Mouse (Mus musculus): ENCODE results near the gene Btbd16.
A peak's percentile ranks its signal among the peaks of the same experiment; 100 is the strongest.

Btbd16 gene

DNA sequence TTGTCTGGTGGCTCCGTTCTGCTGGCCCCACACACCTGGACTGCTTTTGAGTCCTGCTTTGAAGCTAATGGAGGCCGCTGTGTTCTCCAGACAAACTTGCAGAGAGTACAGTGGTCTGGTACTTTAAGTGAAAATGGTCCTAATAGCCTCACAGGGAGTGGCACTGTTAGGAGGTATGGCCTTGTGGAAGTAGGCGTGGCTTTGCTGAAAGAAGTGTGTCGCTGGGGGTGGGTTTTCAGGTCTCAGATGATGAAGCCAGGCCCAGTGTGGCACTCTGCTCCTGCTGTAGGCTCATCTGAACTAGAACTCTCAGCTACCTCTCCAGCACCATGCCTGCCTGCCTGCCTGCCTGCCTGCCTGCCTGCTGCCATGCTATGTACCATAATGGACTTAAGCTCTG lies 5.7 kb upstream of the Btbd16 start:
- no peak for DNase-seq (ENCODE audit: extremely low read depth, low read depth, low spot score)

DNA sequence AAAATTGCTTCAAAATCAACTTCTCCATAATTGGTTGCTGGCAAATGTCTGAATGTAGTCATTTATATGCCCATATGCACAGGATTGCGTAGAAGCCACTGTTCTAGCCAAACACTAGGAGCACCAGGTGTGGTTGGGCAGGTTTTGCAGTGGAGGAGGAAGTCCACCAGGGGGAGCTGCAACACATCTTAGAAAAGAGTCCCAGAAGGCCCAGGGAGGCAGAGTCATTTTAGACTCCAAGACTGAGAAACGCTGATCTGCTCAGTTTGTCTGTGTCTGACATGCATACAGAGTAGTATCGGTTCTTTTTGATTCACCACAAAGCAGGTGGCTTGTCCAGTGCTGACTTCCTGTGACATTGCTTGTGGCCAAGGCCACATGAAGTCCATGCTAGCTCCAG lies 3.2 kb upstream of the Btbd16 start:
- no peak for DNase-seq (ENCODE audit: extremely low read depth, low read depth, low spot score)

DNA sequence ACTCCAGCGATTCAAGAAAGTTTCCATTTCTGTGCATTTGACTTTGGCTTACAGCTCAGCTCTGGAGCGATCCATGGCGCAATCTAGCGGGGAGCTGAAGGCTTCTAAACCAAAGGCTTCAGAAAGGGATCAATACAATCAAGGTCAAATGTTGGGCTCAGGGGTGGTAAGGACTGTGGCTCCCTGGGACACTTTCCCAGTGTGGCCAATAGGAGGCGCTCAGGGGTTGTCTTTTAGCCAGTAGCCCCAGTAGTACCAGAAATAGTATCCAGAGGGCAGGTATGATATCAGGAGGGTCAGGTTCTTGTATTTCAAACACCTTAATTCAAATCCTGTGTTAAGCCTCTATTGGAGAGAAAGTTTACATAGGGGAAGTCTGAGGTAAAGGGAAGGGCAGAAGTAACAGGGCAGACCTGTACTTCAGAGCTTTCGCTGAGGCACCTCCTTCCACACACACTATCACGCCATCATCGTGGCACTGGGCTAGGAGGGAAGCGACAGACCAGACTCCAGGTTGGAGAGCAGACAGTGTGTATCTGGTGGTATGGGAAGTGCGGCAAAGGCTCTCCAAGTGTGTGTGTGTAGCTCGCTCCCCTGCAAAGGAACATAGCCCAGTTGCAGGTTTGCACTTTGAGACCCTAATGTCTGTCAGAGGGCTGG lies 568 bp upstream of the Btbd16 start:
- DNase-seq (ENCODE audit: extremely low read depth, low read depth, low spot score), result no peak

DNA sequence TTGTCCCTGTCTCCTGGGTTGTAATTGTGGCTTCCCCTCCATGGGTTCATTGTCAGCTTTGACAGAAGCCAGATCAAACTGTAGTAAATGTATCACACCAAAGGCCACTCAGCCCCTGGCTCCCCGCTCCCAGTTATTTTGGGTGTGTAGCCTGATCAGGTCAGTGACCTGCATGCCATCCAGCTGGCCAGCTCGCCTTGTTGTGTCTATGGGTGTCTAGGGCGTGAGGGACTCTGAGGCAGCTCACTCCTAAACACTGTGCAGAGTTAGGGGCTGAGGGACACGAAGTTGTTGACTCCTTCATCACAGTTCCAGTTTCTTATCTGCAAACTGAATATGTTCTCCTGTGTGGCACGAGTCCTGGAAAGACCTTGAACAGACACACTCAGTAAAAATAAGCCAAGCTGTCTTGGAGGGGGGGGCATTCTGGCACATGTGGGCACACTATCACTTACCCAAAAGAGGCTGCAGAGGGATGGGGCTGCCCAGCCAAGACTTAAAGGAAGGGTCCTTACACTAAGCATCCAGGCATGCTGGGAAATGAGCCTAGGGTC lies 7.1 kb downstream of the Btbd16 start:
- DNase-seq (ENCODE audit: extremely low read depth, low read depth, low spot score), result no peak

- DNase-seq (ENCODE audit: extremely low read depth, low read depth, low spot score), result no peak
Observed at GRCm38 (mm10) chr7:130782501-130783050, 8.7 kb downstream of the Btbd16 start.

DNA sequence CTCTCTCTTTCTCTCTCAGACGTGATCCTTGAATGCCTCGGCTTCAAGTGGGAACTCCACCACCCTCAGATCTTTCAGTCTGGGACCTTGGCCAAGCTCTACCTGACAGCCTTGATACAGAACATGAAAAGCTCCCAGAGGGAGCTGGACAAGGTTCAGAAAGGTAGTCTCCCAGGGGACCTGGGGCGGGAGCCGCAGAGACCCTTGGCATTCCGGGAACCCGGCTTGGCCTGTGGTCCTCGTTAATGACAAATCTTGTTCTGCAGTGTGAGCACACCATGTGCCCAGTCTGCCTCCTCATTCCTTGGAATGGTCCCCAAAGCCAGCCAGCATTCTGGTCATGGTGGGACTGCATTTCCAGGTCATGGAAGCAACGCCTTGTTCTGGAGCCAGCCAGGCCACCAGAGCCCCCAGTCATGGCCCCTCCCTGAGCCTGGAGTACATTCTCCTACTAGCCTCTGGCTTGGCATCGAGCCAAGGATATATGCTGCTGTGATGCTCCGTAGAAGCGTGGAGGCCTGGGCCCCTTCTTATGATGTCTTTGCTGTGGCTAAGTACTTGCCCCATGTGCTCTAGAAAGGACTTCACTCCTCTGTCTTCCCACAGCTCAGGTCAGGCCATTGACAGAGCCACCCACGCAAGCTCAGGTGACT lies 12.2 kb downstream of the Btbd16 start:
- DNase-seq (ENCODE audit: extremely low read depth, low read depth, low spot score), result no peak

DNA sequence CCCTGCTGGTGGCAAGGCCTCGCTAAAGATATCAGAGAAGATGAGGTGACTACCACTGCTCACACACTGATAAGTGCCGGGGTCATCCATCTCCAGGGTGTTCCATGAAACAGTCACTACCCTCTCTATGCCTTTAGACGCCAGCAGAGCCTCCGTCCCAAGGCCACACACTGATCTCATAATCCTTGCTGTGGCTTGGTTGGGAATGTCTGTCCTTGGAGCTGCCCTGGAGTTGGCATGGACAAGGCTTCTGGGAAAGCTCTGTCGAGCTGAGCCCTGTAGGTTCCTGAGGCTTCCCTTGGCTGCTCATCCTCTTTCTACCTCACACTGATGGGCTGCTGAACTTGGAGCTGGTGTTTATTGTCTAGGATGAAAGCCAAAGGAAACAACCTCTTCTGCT lies 12.8 kb downstream of the Btbd16 start:
- peak; percentile 26 for DNase-seq (ENCODE audit: extremely low read depth, low read depth, low spot score)

- DNase-seq (ENCODE audit: extremely low read depth, low read depth, low spot score), result no peak
Observed at GRCm38 (mm10) chr7:130787537-130787936, 13.7 kb downstream of the Btbd16 start.

- no peak for DNase-seq (ENCODE audit: extremely low read depth, low read depth, low spot score)
Observed at GRCm38 (mm10) chr7:130788950-130789349, 15.1 kb downstream of the Btbd16 start.

DNA sequence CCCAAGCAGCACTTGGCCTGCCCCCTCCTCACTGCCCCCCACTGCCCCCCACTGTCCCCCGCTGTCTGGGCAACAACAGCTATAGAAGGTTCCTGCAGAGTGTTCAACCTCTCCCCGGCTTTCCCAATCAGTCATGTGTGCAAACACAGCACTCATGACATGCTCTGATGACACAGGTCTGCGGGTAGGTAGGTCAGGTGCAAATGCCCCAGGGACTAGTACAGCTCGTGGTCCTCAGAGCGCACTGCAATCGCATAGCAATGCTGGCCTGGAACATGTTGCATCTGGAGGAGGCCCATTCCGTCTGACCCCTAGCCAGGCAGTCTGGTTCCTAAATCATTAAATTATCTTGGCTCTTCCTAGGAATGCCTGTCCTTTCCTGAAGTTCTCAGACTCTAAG lies 15.6 kb downstream of the Btbd16 start:
- DNase-seq (ENCODE audit: extremely low read depth, low read depth, low spot score), result no peak

DNA sequence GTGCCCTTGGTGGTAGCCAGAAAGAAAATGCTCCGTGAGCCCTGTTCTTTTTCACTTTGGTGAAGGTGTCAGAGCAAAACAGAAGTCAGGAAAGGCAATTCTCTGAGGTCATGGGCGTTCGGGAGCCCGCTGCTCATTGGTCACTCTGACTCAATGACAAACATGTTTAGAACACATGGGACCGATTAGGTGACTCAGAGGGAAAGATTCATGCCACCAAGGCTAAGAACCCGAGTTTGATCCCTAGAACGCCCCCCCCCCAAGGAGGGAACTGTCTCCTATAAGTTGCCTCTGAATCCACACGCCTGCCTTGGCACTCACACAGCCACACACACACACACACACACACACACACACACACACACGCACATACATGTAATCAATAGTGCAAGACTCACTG lies 19.8 kb downstream of the Btbd16 start:
- no peak for DNase-seq (ENCODE audit: extremely low read depth, low read depth, low spot score)

- DNase-seq (ENCODE audit: extremely low read depth, low read depth, low spot score), result no peak
Observed at GRCm38 (mm10) chr7:130796786-130797185, 22.9 kb downstream of the Btbd16 start.

DNA sequence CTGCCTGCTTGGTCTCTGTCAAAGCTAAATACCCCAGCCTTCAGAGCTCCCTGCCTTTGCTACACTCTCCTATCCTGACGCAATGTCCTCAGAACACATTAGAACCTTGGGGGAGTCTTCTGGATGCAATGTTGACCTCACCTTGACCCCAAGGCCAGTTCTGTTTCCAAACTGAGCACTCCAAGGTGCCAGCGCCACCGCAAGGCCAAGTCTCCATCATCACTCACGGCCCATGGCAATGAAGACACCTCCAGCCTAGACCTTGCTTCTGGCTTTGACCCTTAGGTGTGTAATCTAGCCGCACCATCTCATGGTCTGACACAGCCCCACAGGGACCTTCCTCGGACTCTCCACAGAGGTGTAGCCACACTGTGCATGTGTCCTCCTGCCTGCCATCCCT lies 23.7 kb downstream of the Btbd16 start:
- DNase-seq (ENCODE audit: extremely low read depth, low read depth, low spot score), result no peak

- DNase-seq (ENCODE audit: extremely low read depth, low read depth, low spot score), result no peak
Observed at GRCm38 (mm10) chr7:130799418-130799817, 25.5 kb downstream of the Btbd16 start.

DNA sequence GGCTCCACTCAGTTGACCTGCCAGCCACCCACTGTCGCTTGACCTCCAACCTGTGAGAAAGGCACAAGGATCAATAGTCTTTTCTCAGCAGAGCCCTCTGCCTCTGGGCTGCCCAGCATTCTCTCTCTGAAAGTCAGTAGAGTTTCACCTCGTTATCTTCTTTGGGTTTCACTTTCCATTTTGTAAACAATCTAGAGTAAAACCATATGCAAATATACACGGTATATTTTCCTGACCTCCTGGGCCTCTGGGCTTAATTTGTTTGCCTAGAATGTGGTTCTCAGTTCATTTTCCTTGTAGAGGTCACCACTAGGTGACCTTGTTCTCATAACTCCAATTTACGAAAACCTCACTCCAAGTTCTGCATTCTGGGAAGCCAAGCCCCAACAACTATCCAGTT lies 26.8 kb downstream of the Btbd16 start:
- DNase-seq (ENCODE audit: extremely low read depth, low read depth, low spot score), result no peak

GRCm38 (mm10) chr7:130801811-130802210 lies 27.9 kb downstream of the Btbd16 start:
- DNase-seq (ENCODE audit: extremely low read depth, low read depth, low spot score), result no peak

- DNase-seq (ENCODE audit: extremely low read depth, low read depth, low spot score), result no peak
Observed at GRCm38 (mm10) chr7:130803251-130803825, 29.5 kb downstream of the Btbd16 start.

DNA sequence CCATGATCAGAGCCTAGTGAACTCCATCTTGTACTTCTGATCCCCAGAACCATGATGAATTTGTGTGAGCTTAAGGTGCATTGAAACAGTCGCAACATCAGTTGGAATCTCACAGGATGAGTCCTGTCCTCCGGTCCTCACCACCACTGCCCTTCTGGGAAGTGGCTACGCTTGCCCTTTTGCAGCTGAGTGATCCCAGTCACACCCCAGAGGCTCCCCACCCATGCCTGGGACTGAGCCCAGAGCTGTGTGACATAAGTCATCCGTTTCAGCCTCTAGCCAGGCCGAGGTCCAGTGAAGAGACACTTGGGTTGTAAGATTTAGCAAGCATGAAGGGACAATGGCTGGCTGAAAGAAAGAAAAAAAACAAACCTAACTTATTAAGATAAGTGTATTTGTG lies 31.1 kb downstream of the Btbd16 start:
- no peak for DNase-seq (ENCODE audit: extremely low read depth, low read depth, low spot score)

DNA sequence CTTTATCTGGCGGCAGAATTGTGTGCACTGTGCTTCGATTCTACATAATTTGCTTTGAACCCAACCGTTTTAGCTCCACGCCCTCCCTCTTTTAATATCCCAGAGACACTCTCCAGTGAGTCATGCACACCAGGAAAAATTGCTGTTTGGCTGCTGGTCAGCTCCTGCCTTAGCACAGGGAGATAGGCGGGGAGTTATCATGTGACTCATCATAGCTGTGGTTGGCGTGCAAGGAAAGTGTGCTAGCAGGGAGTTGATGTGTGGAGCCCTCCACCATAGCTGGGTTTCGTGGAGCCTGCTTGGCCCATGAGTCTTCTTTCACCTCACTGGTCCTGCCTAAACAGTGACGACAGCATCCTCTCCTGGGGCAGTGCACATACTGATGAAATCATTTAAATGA lies 33.9 kb downstream of the Btbd16 start:
- DNase-seq (ENCODE audit: extremely low read depth, low read depth, low spot score), result no peak

- no peak for DNase-seq (ENCODE audit: extremely low read depth, low read depth, low spot score)
Observed at GRCm38 (mm10) chr7:130808694-130809093, 34.8 kb downstream of the Btbd16 start.

DNA sequence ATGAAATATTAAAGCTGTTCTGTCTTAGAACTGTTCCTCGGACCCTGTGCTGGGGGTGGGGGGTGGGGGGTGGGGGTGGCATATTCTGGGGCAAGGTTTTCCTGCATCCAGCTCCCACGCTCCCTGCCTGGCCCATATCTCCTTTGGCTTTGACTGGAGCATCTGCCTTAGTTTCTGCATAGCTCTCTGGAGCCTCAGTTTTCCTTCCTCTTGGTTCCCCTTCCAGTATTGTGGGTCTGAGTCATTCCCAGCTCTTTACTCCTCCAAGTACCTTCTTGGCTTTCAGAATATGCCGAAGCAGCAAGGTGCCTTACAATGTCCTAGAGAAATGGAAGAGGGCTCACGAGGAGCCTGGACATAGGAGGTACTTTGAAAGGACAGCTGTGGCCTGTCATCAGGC lies 36.4 kb downstream of the Btbd16 start:
- DNase-seq (ENCODE audit: extremely low read depth, low read depth, low spot score), result no peak

DNA sequence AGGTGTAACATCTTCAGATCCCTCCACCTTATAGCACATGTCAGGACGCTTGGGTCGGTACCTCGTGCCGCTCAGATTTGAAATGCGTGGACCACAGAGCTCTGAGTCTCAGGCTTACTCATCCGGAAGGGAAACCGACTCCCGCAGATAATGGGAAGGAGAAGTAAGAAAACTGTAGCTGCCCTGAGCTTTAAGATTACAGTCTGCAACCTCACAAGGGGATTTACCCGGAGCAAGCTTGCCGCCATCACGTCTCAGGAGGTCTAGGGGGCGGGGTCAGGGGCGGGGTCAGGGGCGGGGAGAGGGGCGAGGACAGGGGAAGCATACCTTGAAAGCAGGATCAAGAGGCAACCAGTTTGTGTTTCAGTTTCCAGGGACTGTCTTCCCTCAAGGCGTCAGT lies 38.5 kb downstream of the Btbd16 start:
- no peak for DNase-seq (ENCODE audit: extremely low read depth, low read depth, low spot score)
